Mouse (Mus musculus) C2C12 (cell line): ENCODE results near the gene Pcbp3.

Experiments used
- CEBPB ChIP-seq: IDR thresholded peaks from one replicate; pipeline ENCODE4 v1.6.1; 2011; ENCODE audit warnings: low read depth, mild to moderate bottlenecking, control low read depth, moderate library complexity
- CTCF ChIP-seq: IDR thresholded peaks from one replicate; pipeline ENCODE4 v1.5.1; 2011; ENCODE audit not compliant: control insufficient read depth, insufficient read depth, insufficient read length
- MAX ChIP-seq: IDR thresholded peaks from one replicate; pipeline ENCODE4 v1.6.1; 2011; ENCODE audit warnings: mild to moderate bottlenecking, control low read depth
- MYOG ChIP-seq: IDR thresholded peaks from one replicate; pipeline ENCODE4 v1.6.1; 2011; ENCODE audit not compliant: control insufficient read depth, insufficient read length; ENCODE audit errors: extremely low read depth
- USF1 ChIP-seq: IDR thresholded peaks from one replicate; pipeline ENCODE4 v1.6.1; 2011; ENCODE audit warnings: low read depth, mild to moderate bottlenecking, control low read depth, moderate library complexity

GRCm38 (mm10) chr10:76779225-76779624 lies 182.5 kb downstream of the Pcbp3 start:
- TF ChIP-seq CTCF = no peak
- TF ChIP-seq MAX = no peak
- TF ChIP-seq MYOG = no peak
- TF ChIP-seq USF1 = no peak
- no peak for TF ChIP-seq CEBPB
